Mouse (Mus musculus): ENCODE results near the gene Hmg20a.

GRCm38 (mm10) chr9:56497181-56497864 is 78.9 kb downstream of the Hmg20a start:
- TF ChIP-seq CTCF (IDR thresholded peaks at IDR 0.05; ENCODE audit: low read depth, low read length) (no peak), POLR2A (IDR thresholded peaks at IDR 0.05; ENCODE audit: extremely low read depth, insufficient read depth, low read length) (no peak)

Data from liver, adult 2 months (tissue).